Mouse (Mus musculus) lung, postnatal 25 days (tissue): ENCODE data around the gene Commd8.
"Not testable (repeated sequence)": the region's sequence is repeated elsewhere in the genome, so short reads cannot be mapped to it uniquely, and the experiment has no call there.

Experiments
- DNase-seq: peaks from one replicate; pipeline ENCODE4 v3.0.0; 2022; ENCODE audit warnings: low spot score

Commd8 gene

GRCm38 (mm10) chr5:72168285-72168621, 264 bp upstream of the Commd8 start:
- no peak for DNase-seq

GRCm38 (mm10) chr5:72164386-72164785, 3.6 kb downstream of the Commd8 start:
- no peak for DNase-seq

DNA sequence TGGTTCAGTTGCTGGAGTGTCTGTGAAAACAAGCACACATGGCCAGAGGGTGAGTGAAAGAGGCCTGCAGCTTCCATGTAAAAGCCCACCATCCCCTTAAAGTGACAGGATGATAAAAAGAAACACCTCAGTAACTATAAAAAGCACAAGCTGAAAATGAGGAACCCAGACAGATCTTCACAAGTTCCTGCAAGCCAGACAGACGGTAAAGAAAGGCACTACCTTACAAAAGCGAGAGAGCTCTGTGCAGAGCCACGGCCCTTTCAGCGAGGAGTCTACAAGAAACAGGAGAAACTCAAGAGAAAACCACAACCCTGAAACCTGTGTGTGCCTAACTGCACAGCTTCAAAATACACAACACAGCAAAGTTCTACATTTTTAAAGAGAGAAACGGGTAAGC, 5.1 kb downstream of the Commd8 start:
- DNase-seq: no peak

DNA sequence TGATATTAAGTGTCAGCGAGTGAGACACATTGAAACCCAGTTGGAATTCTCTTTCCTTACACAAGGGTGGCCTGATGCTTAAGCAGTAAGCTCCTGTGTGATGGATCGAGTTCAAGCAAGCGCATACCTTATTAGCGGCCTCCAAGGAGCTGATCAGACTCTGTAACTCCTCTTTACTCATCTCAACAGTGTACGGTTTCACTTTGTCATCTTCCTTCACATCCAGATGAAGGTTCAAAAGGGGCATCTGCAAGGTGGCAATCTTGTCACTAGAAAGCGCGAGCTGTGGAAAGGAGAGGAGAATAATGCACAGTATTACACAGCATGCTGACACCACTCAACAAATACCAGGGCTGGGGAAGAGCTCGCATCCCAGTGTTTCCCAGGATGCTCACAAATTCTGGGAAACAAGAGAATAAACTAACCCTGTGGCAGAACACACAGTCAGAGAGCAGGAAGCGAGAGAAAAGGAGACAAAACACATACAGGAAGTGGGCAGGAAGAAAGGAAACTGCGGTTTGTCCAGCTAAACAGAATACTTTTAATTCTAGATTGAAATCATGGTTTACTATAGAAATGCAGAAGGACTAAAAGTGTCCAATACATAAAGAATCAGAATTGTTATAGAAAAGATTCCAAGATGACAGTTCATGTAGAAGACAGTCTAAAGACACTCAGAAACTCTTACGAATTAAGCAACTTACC, 7.1 kb downstream of the Commd8 start:
- DNase-seq: no peak

DNA sequence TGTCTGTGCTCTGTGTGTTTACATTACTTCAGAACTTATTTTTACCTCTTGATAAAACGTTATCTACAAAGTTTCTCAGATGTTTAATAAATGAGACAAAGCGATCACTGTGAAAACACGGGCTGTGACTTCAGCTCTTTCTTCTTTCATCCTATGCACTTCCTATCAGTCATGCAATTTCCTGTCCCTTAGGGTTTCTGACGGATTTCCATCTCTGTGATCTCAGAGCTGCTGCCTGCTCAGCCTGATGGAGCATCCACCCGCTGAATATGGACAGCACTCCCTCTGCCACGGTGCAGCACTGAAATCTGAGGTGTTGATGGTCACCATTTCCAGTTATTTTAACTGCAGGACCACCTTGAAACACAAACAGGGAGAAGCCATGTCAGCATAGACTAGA, 8.5 kb downstream of the Commd8 start:
- no peak for DNase-seq

GRCm38 (mm10) chr5:72158667-72159066, 9.3 kb downstream of the Commd8 start:
- no peak for DNase-seq

- DNase-seq: no peak
Measured at GRCm38 (mm10) chr5:72156598-72156997, 11.4 kb downstream of the Commd8 start.

GRCm38 (mm10) chr5:72155686-72156085, 12.3 kb downstream of the Commd8 start:
- DNase-seq: not testable (repeated sequence)

GRCm38 (mm10) chr5:72150870-72151269, 17.1 kb downstream of the Commd8 start:
- DNase-seq: no peak

DNA sequence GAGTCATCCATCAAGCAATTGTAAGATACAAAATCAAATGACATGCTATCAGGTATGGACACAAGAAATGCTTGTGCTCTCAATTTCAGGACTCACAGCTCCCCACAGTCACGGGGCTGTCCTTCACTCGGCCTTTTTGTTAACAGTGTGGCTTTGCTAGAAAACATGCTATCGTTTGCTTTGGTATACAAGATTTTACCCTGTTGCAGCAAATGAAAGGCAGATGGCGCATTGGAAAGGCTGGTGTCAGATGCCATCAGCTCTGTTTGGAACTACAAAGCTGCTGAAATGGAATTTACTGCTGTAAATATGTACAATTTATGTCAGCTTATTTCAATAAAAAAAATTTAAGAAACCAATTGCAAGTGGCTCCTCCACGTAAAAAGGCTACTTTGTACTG, 19.3 kb downstream of the Commd8 start:
- DNase-seq: no peak

DNA sequence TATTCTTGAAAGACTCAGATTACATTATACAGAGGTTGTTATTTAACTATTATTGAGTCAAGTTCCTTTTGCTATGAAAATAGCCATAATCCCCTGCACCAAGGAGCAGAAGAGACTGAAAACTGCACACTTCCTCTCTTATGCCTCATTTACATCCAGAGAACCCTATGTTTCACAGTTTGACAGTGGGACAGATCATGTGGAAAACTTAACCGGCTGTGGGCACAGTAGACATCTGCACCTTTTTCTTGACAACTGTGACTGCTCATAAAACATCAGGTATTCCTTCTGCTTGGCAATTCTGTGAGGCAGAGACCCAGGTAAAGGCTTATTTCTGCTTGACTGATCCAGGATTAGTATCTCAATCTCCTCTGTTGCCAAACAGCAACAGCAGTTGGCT, 28.4 kb downstream of the Commd8 start:
- DNase-seq: no peak

GRCm38 (mm10) chr5:72138256-72138655, 29.7 kb downstream of the Commd8 start:
- DNase-seq: no peak

DNA sequence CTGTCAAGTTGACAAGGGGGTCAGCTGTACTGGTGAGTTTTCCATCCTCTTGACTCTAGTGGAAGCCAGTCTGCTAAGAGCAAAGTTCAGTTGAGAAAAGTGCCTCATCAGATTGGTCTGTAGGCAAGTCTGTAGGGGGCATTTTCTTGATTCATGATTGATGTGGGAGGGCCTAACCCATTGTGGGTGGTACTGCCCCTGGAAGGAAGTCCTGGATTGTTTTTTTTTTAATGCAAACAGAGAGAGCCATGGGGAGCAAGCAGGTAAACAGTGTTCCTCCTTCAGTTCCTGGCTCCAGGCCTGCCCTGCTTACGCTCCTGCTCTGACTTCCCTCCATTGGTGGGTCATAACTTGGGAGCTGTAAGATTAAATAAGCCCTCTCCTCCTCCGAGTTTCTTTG, 34.1 kb downstream of the Commd8 start:
- no peak for DNase-seq

GRCm38 (mm10) chr5:72126681-72127080, 41.3 kb downstream of the Commd8 start:
- DNase-seq: no peak

- DNase-seq: no peak
Measured at GRCm38 (mm10) chr5:72122414-72123037, 45.5 kb downstream of the Commd8 start.
